Mouse (Mus musculus): ENCODE measurements around the gene Stpg1. TPM values are rescaled to one million over a fixed set of nuclear protein-coding genes. Genes with fewer than 3 reads are reported as not detected.
A peak's percentile ranks its signal among the peaks of the same experiment; 100 is the strongest.

Gene Stpg1
- total RNA-seq, 2 experiments from 2014 or later = 1.1 to 2.3 TPM

GRCm38 (mm10) chr4:135548521-135549077, 54.0 kb downstream of the Stpg1 start:
- DNase-seq (ENCODE audit: low spot score in 2 of 2) = no peak

- no peak for DNase-seq (ENCODE audit: low spot score in 2 of 2)
Measured at GRCm38 (mm10) chr4:135549323-135549722, 54.7 kb downstream of the Stpg1 start.

- no peak for DNase-seq (ENCODE audit: low spot score in 2 of 2)
Measured at GRCm38 (mm10) chr4:135563794-135564193, 69.2 kb downstream of the Stpg1 start.

GRCm38 (mm10) chr4:135565400-135565799, 70.8 kb downstream of the Stpg1 start:
- DNase-seq (ENCODE audit: low spot score in 2 of 2) = no peak

GRCm38 (mm10) chr4:135567042-135567441, 72.5 kb downstream of the Stpg1 start:
- DNase-seq (ENCODE audit: low spot score in 2 of 2) = peak in 1 of 2 experiments; percentile 22

GRCm38 (mm10) chr4:135567484-135567883, 72.9 kb downstream of the Stpg1 start:
- no peak for DNase-seq (ENCODE audit: low spot score in 2 of 2)

- no peak for DNase-seq (ENCODE audit: low spot score in 2 of 2)
Measured at GRCm38 (mm10) chr4:135569201-135569600, 74.6 kb downstream of the Stpg1 start.

GRCm38 (mm10) chr4:135570152-135571036, 75.8 kb downstream of the Stpg1 start:
- no peak for DNase-seq (ENCODE audit: low spot score in 2 of 2)

GRCm38 (mm10) chr4:135571037-135571550, 76.5 kb downstream of the Stpg1 start:
- no peak for DNase-seq (ENCODE audit: low spot score in 2 of 2)

GRCm38 (mm10) chr4:135572276-135572675, 77.7 kb downstream of the Stpg1 start:
- no peak for DNase-seq (ENCODE audit: low spot score in 2 of 2)

GRCm38 (mm10) chr4:135573251-135573808, 78.7 kb downstream of the Stpg1 start, which contains the start of gene Grhl3:
Gene Grhl3, minus strand, starts transcription at chr4:135573630.
- peak; percentile 15 to 21 for DNase-seq (ENCODE audit: low spot score in 2 of 2)

- DNase-seq (ENCODE audit: low spot score in 2 of 2) = no peak
Measured at GRCm38 (mm10) chr4:135575365-135576140, 81.0 kb downstream of the Stpg1 start.

- DNase-seq (ENCODE audit: low spot score in 2 of 2) = no peak
Measured at GRCm38 (mm10) chr4:135578490-135578889, 83.9 kb downstream of the Stpg1 start.

- DNase-seq (ENCODE audit: low spot score in 2 of 2) = no peak
Measured at GRCm38 (mm10) chr4:135579695-135580094, 85.1 kb downstream of the Stpg1 start.

GRCm38 (mm10) chr4:135581222-135581910, 86.8 kb downstream of the Stpg1 start:
- no peak for DNase-seq (ENCODE audit: low spot score in 2 of 2)

GRCm38 (mm10) chr4:135584838-135585237, 90.2 kb downstream of the Stpg1 start:
- no peak for DNase-seq (ENCODE audit: low spot score in 2 of 2)

All from layer of hippocampus, postnatal 10 days (tissue).